Mouse (Mus musculus) heart, embryonic 11.5 days (tissue): Measurements from ENCODE around the gene Efhd2. TPM values are rescaled to one million over a fixed set of nuclear protein-coding genes. Genes with fewer than 3 reads are reported as not detected.

Source experiments
- ATAC-seq: fragments of 200-750 bp; cut with Nextera tagmentation; replicated peaks from 2 replicates; pipeline ENCODE4 v1.8.0; 2017; ENCODE audit warnings: moderate library complexity; ENCODE audit not compliant: insufficient number of reproducible peaks, low FRiP score, low TSS enrichment
- H3K27ac ChIP-seq: fragments of 300-500 bp; sonication (generic); 2 replicates; pipeline ENCODE4 v1.5.1; 2014; ENCODE audit warnings: mild to moderate bottlenecking, low read depth, low read length
- H3K27me3 ChIP-seq: fragments of 300-500 bp; sonication (generic); 2 replicates; pipeline ENCODE4 v1.6.1; 2014; ENCODE audit warnings: mild to moderate bottlenecking, low read length, mixed read lengths; ENCODE audit not compliant: control insufficient read depth, insufficient read depth
- H3K36me3 ChIP-seq: fragments of 300-500 bp; sonication (generic); 2 replicates; pipeline ENCODE4 v1.6.1; 2014; ENCODE audit warnings: mild to moderate bottlenecking, low read length, moderate library complexity, mixed read lengths; ENCODE audit not compliant: control insufficient read depth, insufficient read depth
- H3K4me1 ChIP-seq: fragments of 300-500 bp; sonication (generic); 2 replicates; pipeline ENCODE4 v1.6.1; 2014; ENCODE audit warnings: low read length; ENCODE audit not compliant: control insufficient read depth, insufficient read depth
- H3K4me2 ChIP-seq: fragments of 300-500 bp; sonication (generic); 2 replicates; pipeline ENCODE4 v1.6.1; 2014; ENCODE audit warnings: mild to moderate bottlenecking, moderate library complexity
- H3K4me3 ChIP-seq: fragments of 300-500 bp; sonication (generic); 2 replicates; pipeline ENCODE4 v1.5.1; 2014; ENCODE audit warnings: low read depth, low read length
- H3K9ac ChIP-seq: fragments of 300-500 bp; sonication (generic); 2 replicates; pipeline ENCODE4 v1.6.1; 2014; ENCODE audit warnings: mild to moderate bottlenecking, low read depth, low read length, moderate library complexity
- H3K9me3 ChIP-seq: fragments of 300-500 bp; sonication (generic); replicated peaks from 2 replicates; pipeline ENCODE4 v1.6.1; 2016; ENCODE audit warnings: low read length; ENCODE audit not compliant: control insufficient read depth
- WGBS: fragments of 180-500 bp; shearing (Covaris S2); extraction: QIAGEN DNeasy Blood & Tissue Kit; methylation state at CpG from one replicate; pipeline ENCODE4 v1.1.7; 2014; ENCODE audit not compliant: insufficient replicate concordance; 5-methylcytosine and 5-hydroxymethylcytosine counted together
- polyA plus RNA-seq: library from polyadenylated mRNA; unstranded; fragments of >200 nt; fragmentation: Nextera tagmentation; extraction: Ambion mirVana; gene quantifications from 2 replicates; pipeline ENCODE4 v1.2.1, GENCODE M21; 2014

Gene Efhd2
- polyA plus RNA-seq, 1 experiment from 2014 or later, result 59.2 TPM

DNA sequence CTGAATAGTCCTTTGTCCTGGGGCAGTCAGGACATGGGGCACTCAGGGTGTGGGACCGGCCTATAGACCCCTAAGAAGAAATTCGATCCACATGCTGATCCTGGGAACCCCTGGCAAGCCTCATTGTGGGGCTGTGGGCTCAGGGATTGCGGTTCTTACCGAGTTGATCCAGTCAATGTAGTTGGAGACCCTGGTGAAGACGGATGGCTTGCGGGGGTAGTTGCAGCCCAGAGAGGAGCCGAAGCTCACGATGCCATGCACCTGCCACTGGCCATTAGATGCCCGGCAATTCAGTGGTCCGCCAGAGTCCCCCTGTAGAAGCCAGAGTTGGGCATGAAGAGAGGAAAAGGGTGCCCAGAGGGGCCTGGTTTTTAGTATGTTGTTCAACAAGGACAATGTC lies 57.0 kb downstream of the Efhd2 start:
- H3K4me3 ChIP-seq, result no peak overlapping the region
- H3K27ac ChIP-seq, result no peak overlapping the region
- H3K4me1 ChIP-seq, result no peaks in the 10 kb centered on the region
- ATAC-seq, result no peak
- no peak overlapping the region for H3K9ac ChIP-seq
- H3K4me2 ChIP-seq, result no peak overlapping the region
- no peaks in the 10 kb centered on the region for H3K27me3 ChIP-seq
- H3K36me3 ChIP-seq, result no peaks in the 10 kb centered on the region
- H3K9me3 ChIP-seq, result no peaks in the 10 kb centered on the region
- 76% methylated on average over 10 of the region's 10 CpGs for WGBS

DNA sequence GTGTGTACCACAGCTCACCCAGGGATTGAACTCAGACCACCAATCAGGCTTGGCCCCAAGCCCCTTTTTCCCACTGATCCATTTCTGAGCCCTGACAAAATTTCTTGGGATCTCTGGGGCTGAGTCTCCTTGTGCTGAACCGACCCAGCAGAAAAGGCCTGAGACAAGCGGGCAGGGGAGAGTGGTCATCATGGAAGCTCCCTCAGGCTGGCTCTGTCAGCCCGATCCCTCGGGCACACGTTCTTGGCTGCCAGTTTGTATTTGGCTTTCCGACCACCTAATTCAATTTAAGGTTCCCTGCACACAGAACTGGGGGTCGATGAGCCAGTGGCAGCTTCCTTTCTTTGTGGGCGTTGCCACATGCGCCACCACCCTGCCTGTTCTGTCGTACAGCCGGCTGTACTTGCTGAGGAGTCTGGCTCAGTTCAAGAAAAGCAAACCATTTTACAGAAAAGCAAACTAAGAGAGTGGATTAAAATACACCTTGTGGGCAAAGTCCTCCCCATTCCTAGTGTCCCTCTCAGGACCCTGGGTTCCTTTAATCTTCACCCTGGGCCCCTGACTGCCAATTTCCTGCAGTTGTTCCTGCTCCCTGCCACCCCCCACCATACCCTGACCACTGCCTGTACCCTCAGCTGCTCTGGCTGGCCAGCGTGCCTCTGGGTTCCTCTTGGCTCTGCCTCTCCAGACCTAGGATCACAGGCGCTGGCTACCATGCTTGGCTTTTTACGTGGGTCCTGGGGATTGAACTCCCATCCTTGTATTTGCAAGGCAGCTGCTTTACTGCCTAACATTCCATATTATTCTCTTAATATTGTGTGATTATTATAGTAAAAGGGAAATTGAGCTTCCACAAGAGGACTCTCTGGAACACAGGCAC lies 57.7 kb downstream of the Efhd2 start:
- Histone ChIP-seq H3K27me3 (no peaks in the 10 kb centered on the region), H3K27ac (no peak overlapping the region), H3K36me3 (peaks cover 2% of the 10 kb centered on the region; the same call in 1 of the 2 replicates), H3K4me3 (no peak overlapping the region), H3K4me2 (no peak overlapping the region), H3K9ac (no peak overlapping the region), H3K9me3 (no peaks in the 10 kb centered on the region), H3K4me1 (no peaks in the 10 kb centered on the region)
- WGBS, result 71% methylated on average over 14 of the region's 14 CpGs
- no peak for ATAC-seq

DNA sequence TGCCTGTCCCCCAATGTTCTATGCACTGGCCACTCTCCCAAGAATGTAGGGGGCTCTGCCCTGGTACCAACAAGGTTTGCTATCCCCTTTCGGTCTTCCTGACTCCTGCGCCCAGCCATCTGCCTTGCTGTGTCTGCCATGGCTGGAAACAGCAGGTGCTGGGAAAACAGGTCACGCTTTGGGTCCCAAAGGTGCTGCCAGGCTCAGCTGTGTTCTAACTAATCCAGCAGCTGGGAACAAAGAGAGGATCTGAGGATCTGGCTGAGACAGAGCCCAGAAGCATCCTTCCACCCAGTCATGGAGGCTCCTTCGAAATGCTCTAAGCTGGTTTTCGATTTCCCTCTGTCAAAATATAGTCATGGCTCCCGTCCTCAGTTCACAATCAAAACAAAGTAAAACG lies 58.5 kb downstream of the Efhd2 start:
- no peaks in the 10 kb centered on the region for H3K9me3 ChIP-seq
- no peak overlapping the region for H3K27ac ChIP-seq
- no peak overlapping the region for H3K9ac ChIP-seq
- WGBS, result 83% methylated on average over 7 of the region's 7 CpGs
- H3K27me3 ChIP-seq, result no peaks in the 10 kb centered on the region
- peaks cover 8% of the 10 kb centered on the region for H3K36me3 ChIP-seq
- H3K4me3 ChIP-seq, result no peak overlapping the region
- no peak overlapping the region for H3K4me2 ChIP-seq
- ATAC-seq, result no peak
- H3K4me1 ChIP-seq, result no peaks in the 10 kb centered on the region

DNA sequence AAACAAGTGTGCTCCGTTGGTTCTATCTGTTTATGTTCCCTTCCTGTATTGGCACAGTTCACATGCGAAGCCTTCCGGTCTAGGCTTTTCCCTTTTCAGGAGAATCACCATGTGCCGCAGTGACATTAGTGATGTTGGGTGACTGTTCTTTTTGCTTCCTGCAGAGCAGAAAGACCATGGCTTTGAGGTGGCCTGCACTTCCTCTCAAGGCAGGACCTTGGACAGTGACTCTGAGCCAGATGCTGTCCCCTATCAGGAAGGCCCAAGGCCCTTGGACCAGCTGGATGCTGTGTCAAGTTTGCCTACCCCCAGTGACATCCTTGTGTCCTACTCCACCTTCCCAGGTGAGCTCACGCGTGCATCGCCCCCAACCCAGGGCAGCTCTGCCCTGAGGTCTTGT lies 63.3 kb downstream of the Efhd2 start:
- H3K4me3 ChIP-seq, result no peak overlapping the region
- H3K4me2 ChIP-seq, result no peak overlapping the region
- H3K27me3 ChIP-seq, result no peaks in the 10 kb centered on the region
- no peaks in the 10 kb centered on the region for H3K4me1 ChIP-seq
- H3K27ac ChIP-seq, result no peak overlapping the region
- H3K9me3 ChIP-seq, result no peaks in the 10 kb centered on the region
- H3K36me3 ChIP-seq, result peaks cover 31% of the 10 kb centered on the region
- H3K9ac ChIP-seq, result no peak overlapping the region
- WGBS, result 93% methylated on average over 7 of the region's 7 CpGs
- no peak for ATAC-seq

DNA sequence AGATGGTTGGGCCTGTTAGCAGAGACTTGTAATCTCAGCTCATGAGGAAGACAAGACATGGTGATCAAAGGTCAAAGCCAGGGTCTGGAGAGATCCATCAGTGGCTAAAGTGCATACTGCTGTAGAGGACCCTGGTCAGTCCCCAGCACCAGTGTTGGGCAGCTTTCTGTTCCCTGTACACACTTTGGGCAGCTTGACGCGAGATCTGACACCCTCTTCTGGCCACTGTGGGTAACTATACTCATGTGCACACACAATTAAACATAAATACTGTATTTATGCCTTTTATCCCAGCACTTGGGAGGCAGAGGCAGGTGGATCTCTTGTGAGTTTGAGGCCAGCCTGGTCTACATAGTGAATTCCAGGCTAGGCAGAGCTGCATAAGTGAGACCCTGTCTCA lies 63.7 kb downstream of the Efhd2 start:
- ATAC-seq, result no peak
- Histone ChIP-seq H3K27me3 (no peaks in the 10 kb centered on the region), H3K9ac (no peak overlapping the region), H3K4me2 (no peak overlapping the region), H3K4me1 (no peaks in the 10 kb centered on the region), H3K36me3 (peaks cover 34% of the 10 kb centered on the region), H3K4me3 (no peak overlapping the region), H3K9me3 (no peaks in the 10 kb centered on the region), H3K27ac (no peak overlapping the region)
- 93% methylated on average over 2 of the region's 2 CpGs for WGBS

DNA sequence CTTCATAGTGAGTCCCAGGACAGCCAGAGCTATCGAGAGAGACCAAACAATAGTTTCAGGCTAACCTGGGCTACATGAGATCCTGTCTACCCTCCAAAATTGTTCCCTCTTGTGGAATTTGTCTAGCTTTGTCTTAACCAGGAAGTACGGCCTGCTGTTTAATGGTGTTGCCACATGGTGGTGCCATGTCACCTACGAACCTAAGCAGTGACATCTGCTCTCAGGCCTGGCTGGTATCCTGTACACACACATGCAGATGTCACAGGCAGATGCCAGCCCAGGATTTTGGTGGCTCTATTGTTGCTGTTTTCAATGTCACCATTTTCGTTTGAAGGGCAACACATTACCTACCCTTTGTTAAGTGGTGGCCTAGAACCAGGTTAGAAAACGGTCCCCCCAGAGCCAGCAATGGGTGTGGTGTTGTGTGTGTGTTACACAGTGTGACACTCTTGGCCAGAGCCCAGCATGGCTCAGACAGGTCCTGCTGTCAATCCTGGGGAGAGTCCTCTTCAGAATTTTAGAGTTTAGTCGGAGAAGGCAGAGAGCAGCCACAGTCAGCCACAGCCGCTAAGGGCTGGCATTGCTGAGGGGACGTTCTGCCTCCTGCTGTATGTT lies 64.8 kb downstream of the Efhd2 start:
- Histone ChIP-seq H3K36me3 (peaks cover 43% of the 10 kb centered on the region), H3K27me3 (no peaks in the 10 kb centered on the region), H3K4me3 (no peak overlapping the region), H3K4me1 (no peaks in the 10 kb centered on the region), H3K9me3 (no peaks in the 10 kb centered on the region), H3K9ac (no peak overlapping the region), H3K4me2 (no peak overlapping the region), H3K27ac (no peak overlapping the region)
- no peak for ATAC-seq
- WGBS, result 75% methylated on average over 8 of the region's 8 CpGs

Other genes with a start within 250 kb of the Efhd2 start
- gene Plekhm2, start 210.0 kb downstream of the Efhd2 start, polyA plus RNA-seq, result 3.5 and 3.9 TPM in 2 replicates
- gene Rsc1a1, start 189.3 kb downstream of the Efhd2 start, polyA plus RNA-seq, result 1.5 TPM in 1 of 2 replicates, not detected in the other
- gene Ddi2, start 151.5 kb downstream of the Efhd2 start, polyA plus RNA-seq, result 13.5 and 13.7 TPM in 2 replicates
- 0.80 and 1.0 TPM in 2 replicates for gene Agmat, start 128.2 kb downstream of the Efhd2 start, polyA plus RNA-seq
- 3.2 and 4.3 TPM in 2 replicates for gene Dnajc16, start 84.0 kb downstream of the Efhd2 start, polyA plus RNA-seq
- 15.4 and 17.5 TPM in 2 replicates for gene Casp9, start 81.3 kb downstream of the Efhd2 start, polyA plus RNA-seq
- not detected in 2 replicates for gene Cela2a, start 48.8 kb downstream of the Efhd2 start, polyA plus RNA-seq
- gene Ctrc, start 28.6 kb downstream of the Efhd2 start, polyA plus RNA-seq, result not detected in 2 replicates
- 3.8 and 7.1 TPM in 2 replicates for gene Fhad1, start 140.2 kb upstream of the Efhd2 start, polyA plus RNA-seq
- gene Tmem51, start 209.4 kb upstream of the Efhd2 start, polyA plus RNA-seq, result 21.9 and 23.4 TPM in 2 replicates